In the genomic region with DNA sequence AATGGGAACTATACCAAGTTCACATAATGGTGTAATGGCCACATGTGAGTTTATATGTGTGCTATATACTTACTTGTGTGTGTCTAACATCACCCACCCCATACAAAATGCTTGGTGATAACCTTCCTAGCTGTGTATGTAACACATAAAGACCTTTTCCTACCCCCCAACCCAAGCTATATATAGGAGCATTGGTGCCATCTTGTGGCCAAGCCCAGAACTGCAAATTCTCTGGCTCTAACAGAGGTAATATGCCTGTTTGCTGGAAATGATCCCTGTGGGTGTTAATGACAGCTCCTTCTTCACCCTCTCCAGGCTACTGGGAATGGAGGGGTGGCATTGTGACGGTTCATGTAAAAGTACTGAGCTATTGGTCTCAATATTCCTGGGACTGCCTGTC, we compare ENCODE assay signal across 8 mouse cellular contexts. TPM values are rescaled to one million over a fixed set of nuclear protein-coding genes. Genes with fewer than 3 reads are reported as not detected.
DNase-seq lines count a peak whose midpoint lies in the region; ATAC-seq and TF ChIP-seq lines count a peak whose summit lies in the region.

No protein-coding gene starts in this region.

- no peak overlapping the region for H3K9ac ChIP-seq in embryonic facial prominence, embryonic 14.5 days (ENCODE audit: low read depth, low read length)

- peak; percentile 99 for TF ChIP-seq CTCF in layer of hippocampus, adult 2 months (conservative IDR thresholded peaks at IDR 0.05)

- no peak overlapping the region for H3K4me3 ChIP-seq in embryonic facial prominence, embryonic 14.5 days (ENCODE audit: low read depth, low read length)
- H3K4me3 ChIP-seq in layer of hippocampus, adult 2 months = no peak overlapping the region

- peak; percentile 45; the same call in 1 of the 2 replicates for ATAC-seq in embryonic facial prominence, embryonic 14.5 days (ENCODE audit: low read depth)

- intact Hi-C loops in heart, postnatal 10 days (cut with DNase I) = loop anchor here (1.0 to 10.0 kb wide), 6 partner anchors 84 to 703 kb away; no protein-coding TSS in a partner anchor

- peaks cover 3% of the 10 kb centered on the region; the same call in 1 of the 2 replicates for H3K36me3 ChIP-seq in embryonic facial prominence, embryonic 14.5 days (ENCODE audit: control insufficient read depth, insufficient read depth, low read length)

- 0% methylated on average over 1 of the region's 1 CpGs for WGBS in embryonic facial prominence, embryonic 14.5 days

- no peaks in the 10 kb centered on the region for H3K9me3 ChIP-seq in embryonic facial prominence, embryonic 14.5 days (ENCODE audit: control insufficient read depth, low read length)

- no peaks in the 10 kb centered on the region for H3K4me1 ChIP-seq in embryonic facial prominence, embryonic 14.5 days (ENCODE audit: control insufficient read depth, insufficient read depth, low read length)

- DNase-seq in ES-CJ7 (ENCODE audit: low read depth, low spot score) = peak; percentile 77
- DNase-seq in adrenal gland, postnatal 36 days = peak; percentile 75 to 80
- DNase-seq in embryonic facial prominence, embryonic 14.5 days (ENCODE audit: low spot score) = peak; percentile 83
- peak; percentile 77 to 87 for DNase-seq in heart, postnatal 10 days
- DNase-seq in layer of hippocampus, adult 2 months (ENCODE audit: low spot score in 2 of 2) = peak; percentile 74 to 91
- DNase-seq in lung, postnatal 10 days = peak; percentile 84
- peak; percentile 87 for DNase-seq in retina, postnatal 1 day
- DNase-seq in thymus, postnatal 36 days = peak; percentile 76 to 81

- no peak overlapping the region for H3K27ac ChIP-seq in embryonic facial prominence, embryonic 14.5 days (replicated peaks; ENCODE audit: low read depth, low read length)
- no peak overlapping the region for H3K27ac ChIP-seq in layer of hippocampus, adult 2 months

- H3K4me2 ChIP-seq in embryonic facial prominence, embryonic 14.5 days (ENCODE audit: low read depth, low read length) = no peak overlapping the region

- H3K27me3 ChIP-seq in embryonic facial prominence, embryonic 14.5 days (replicated peaks; ENCODE audit: control insufficient read depth, insufficient read depth, low read length) = no peaks in the 10 kb centered on the region

RNA-seq across cellular contexts. Expression of a gene that starts 17.7 kb away (rescaled TPM):
- under 1 TPM in 1 of 2 experiments, not detected in 1; 0.30 TPM for total RNA-seq in adrenal gland, postnatal 36 days (2021)
- 0.18 and 0.29 TPM in 2 replicates for polyA plus RNA-seq in embryonic facial prominence, embryonic 14.5 days (2014; fragmentation: Nextera tagmentation; extraction: Ambion mirVana)
- total RNA-seq in heart, postnatal 10 days (2021) = not detected
- 10 to 100 TPM; 43.3 to 44.6 TPM for total RNA-seq in layer of hippocampus, adult 2 months (2021)

Comparison
In these comparisons a context has a peak if more than half of its experiments do, and no peak if none do; other contexts are left out.
1. RNA of a gene that starts 17.7 kb away (total RNA-seq): 43.3 to 44.6 TPM in layer of hippocampus, adult 2 months; 0.30 TPM in adrenal gland, postnatal 36 days and not detected in heart, postnatal 10 days; every median in the first group is over 10 times any median in the second.
2. Peak in every context shown above with its lines, with median percentiles within 50 percentile points of each other: DNase-seq.